Mouse (Mus musculus): ENCODE results near the gene Sapcd1. TPM values are rescaled to one million over a fixed set of nuclear protein-coding genes. Genes with fewer than 3 reads are reported as not detected.

Gene Sapcd1
- polyA plus RNA-seq, 1 experiment from 2014 or later = 7.4 TPM

- no peak for ATAC-seq (ENCODE audit: low FRiP score)
- Histone ChIP-seq H3K4me2 (no peak overlapping the region), H3K36me3 (replicated peaks) (peaks cover 29% of the 10 kb centered on the region), H3K27ac (no peak overlapping the region), H3K27me3 (peaks cover 52% of the 10 kb centered on the region), H3K4me3 (replicated peaks) (no peak overlapping the region), H3K4me1 (peaks cover 38% of the 10 kb centered on the region), H3K9ac (no peak overlapping the region), H3K9me3 (no peaks in the 10 kb centered on the region)
- WGBS = 92% methylated on average over 3 of the region's 3 CpGs
These were observed 35.6 kb upstream of the Sapcd1 start for GRCm38 (mm10) chr17:35063466-35063865.

DNA sequence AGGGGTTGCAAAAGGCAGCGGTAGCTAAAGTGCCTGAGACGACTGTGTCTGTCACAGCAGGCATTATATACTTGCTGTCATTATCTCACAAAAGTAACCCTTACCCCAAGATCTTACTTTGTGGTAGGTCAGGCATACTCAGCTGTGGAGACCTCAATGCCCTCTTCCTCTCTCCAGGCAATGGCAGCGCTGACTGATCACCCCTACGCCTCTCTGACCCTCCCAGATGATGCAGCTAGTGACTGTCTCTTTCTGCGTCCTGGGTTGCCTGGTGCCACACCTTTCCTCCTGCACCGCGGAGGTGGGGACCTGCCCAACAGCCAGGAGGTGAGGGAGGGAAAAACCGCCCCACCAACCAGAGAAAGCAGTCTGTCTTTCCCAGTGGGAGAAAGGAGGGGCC is 33.5 kb upstream of the Sapcd1 start:
- H3K9ac ChIP-seq = no peak overlapping the region
- H3K4me1 ChIP-seq = peaks cover 41% of the 10 kb centered on the region
- 84% methylated on average over 8 of the region's 8 CpGs for WGBS
- peaks cover 38% of the 10 kb centered on the region for H3K36me3 ChIP-seq (replicated peaks)
- H3K4me2 ChIP-seq = no peak overlapping the region
- H3K4me3 ChIP-seq (replicated peaks) = no peak overlapping the region
- no peaks in the 10 kb centered on the region for H3K9me3 ChIP-seq
- ATAC-seq (ENCODE audit: low FRiP score) = no peak
- no peak overlapping the region for H3K27ac ChIP-seq
- peaks cover 35% of the 10 kb centered on the region for H3K27me3 ChIP-seq

GRCm38 (mm10) chr17:35060737-35061297 is 33.0 kb upstream of the Sapcd1 start:
- H3K36me3 ChIP-seq (replicated peaks) = peaks cover 43% of the 10 kb centered on the region
- peak overlapping the region; percentile 82 for H3K9ac ChIP-seq
- no peaks in the 10 kb centered on the region for H3K9me3 ChIP-seq
- no peak for ATAC-seq (ENCODE audit: low FRiP score)
- 64% methylated on average over 22 of the region's 22 CpGs for WGBS
- H3K4me3 ChIP-seq (replicated peaks) = peak overlapping the region; percentile 77
- H3K27ac ChIP-seq = no peak overlapping the region
- peaks cover 41% of the 10 kb centered on the region for H3K4me1 ChIP-seq
- H3K4me2 ChIP-seq = peak overlapping the region; percentile 91
- H3K27me3 ChIP-seq = peaks cover 30% of the 10 kb centered on the region

GRCm38 (mm10) chr17:35060071-35060470 is 32.3 kb upstream of the Sapcd1 start:
- no peak for ATAC-seq (ENCODE audit: low FRiP score)
- peak overlapping the region; percentile 77 for H3K4me3 ChIP-seq (replicated peaks)
- H3K9ac ChIP-seq = peak overlapping the region; percentile 82
- H3K36me3 ChIP-seq (replicated peaks) = peaks cover 51% of the 10 kb centered on the region
- WGBS = 22% methylated on average over 14 of the region's 14 CpGs
- peaks cover 23% of the 10 kb centered on the region for H3K27me3 ChIP-seq
- 0 out of 2 replicates have a peak overlapping the region, but pooled peaks have one; percentile 94 for H3K27ac ChIP-seq
- H3K4me2 ChIP-seq = peak overlapping the region; percentile 91
- H3K9me3 ChIP-seq = no peaks in the 10 kb centered on the region
- peaks cover 35% of the 10 kb centered on the region for H3K4me1 ChIP-seq

GRCm38 (mm10) chr17:35058911-35059892 is 31.4 kb upstream of the Sapcd1 start, which contains the start of gene Ddah2:
Ddah2 (plus strand) TSS chr17:35059035.
- peaks cover 14% of the 10 kb centered on the region for H3K27me3 ChIP-seq
- H3K4me1 ChIP-seq = peaks cover 26% of the 10 kb centered on the region
- H3K36me3 ChIP-seq (replicated peaks) = peaks cover 58% of the 10 kb centered on the region
- WGBS = under 1% methylated on average over 56 of the region's 57 CpGs
- H3K4me3 ChIP-seq (replicated peaks) = peak within 1 kb of the TSS; percentile 77
- peak within 1 kb of the TSS; percentile 82 for H3K9ac ChIP-seq
- H3K27ac ChIP-seq = peak within 1 kb of the TSS; percentile 94
- peak within 1 kb of the TSS; percentile 91 for H3K4me2 ChIP-seq
- H3K9me3 ChIP-seq = no peaks in the 10 kb centered on the region
- ATAC-seq (ENCODE audit: low FRiP score) = peak; percentile 94

DNA sequence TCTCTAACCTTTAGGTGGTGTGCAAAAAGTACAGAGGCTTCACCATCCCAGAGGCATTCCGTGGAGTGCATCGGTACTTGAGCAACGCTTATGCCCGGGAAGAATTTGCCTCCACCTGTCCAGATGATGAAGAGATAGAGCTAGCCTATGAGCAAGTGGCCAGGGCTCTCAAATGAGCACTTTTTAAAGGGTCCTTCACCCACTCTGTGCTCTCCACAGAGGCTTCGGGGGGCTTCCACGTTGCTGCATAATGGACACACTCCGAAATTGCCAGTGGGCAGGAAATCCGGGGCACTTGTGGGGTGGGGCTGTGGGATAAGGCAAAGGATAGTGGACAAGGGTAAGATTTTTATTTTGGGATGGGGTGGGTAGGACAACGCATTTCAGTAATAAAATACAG is 30.5 kb upstream of the Sapcd1 start:
- WGBS = 68% methylated on average over 9 of the region's 9 CpGs
- peak overlapping the region; percentile 94 for H3K27ac ChIP-seq
- peaks cover 5% of the 10 kb centered on the region for H3K27me3 ChIP-seq
- H3K4me3 ChIP-seq (replicated peaks) = peak overlapping the region; percentile 77
- no peaks in the 10 kb centered on the region for H3K9me3 ChIP-seq
- no peak overlapping the region for H3K9ac ChIP-seq
- H3K36me3 ChIP-seq (replicated peaks) = peaks cover 61% of the 10 kb centered on the region
- H3K4me2 ChIP-seq = no peak overlapping the region
- no peak; the same call in 1 of the 2 replicates for ATAC-seq (ENCODE audit: low FRiP score)
- peaks cover 23% of the 10 kb centered on the region for H3K4me1 ChIP-seq

GRCm38 (mm10) chr17:35057090-35057489 is 29.3 kb upstream of the Sapcd1 start:
- peaks cover 33% of the 10 kb centered on the region for H3K4me1 ChIP-seq
- no peak overlapping the region for H3K4me3 ChIP-seq (replicated peaks)
- no peaks in the 10 kb centered on the region for H3K9me3 ChIP-seq
- no peak overlapping the region for H3K4me2 ChIP-seq
- H3K36me3 ChIP-seq (replicated peaks) = peaks cover 62% of the 10 kb centered on the region
- H3K27ac ChIP-seq = no peak overlapping the region
- H3K27me3 ChIP-seq = no peaks in the 10 kb centered on the region
- H3K9ac ChIP-seq = no peak overlapping the region
- 71% methylated on average over 3 of the region's 3 CpGs for WGBS
- ATAC-seq (ENCODE audit: low FRiP score) = no peak

- Histone ChIP-seq H3K36me3 (replicated peaks) (peaks cover 52% of the 10 kb centered on the region), H3K4me1 (peaks cover 43% of the 10 kb centered on the region)
- 90% methylated on average over 7 of the region's 7 CpGs for WGBS
These were observed 28.1 kb upstream of the Sapcd1 start for GRCm38 (mm10) chr17:35055691-35056495.

GRCm38 (mm10) chr17:35052271-35052798 is 24.5 kb upstream of the Sapcd1 start:
- peak overlapping the region; percentile 78 for H3K4me2 ChIP-seq
- peaks cover 51% of the 10 kb centered on the region for H3K4me1 ChIP-seq
- H3K9ac ChIP-seq = peak overlapping the region; percentile 85
- peaks cover 44% of the 10 kb centered on the region for H3K36me3 ChIP-seq (replicated peaks)
- H3K27me3 ChIP-seq = no peaks in the 10 kb centered on the region
- peak overlapping the region; percentile 96 for H3K27ac ChIP-seq
- 77% methylated on average over 12 of the region's 12 CpGs for WGBS
- no peak overlapping the region for H3K4me3 ChIP-seq (replicated peaks)
- ATAC-seq (ENCODE audit: low FRiP score) = no peak
- no peaks in the 10 kb centered on the region for H3K9me3 ChIP-seq

More at GRCm38 (mm10) chr17:35055691-35056495, 28.1 kb upstream of the Sapcd1 start:
- Histone ChIP-seq H3K9me3 (no peaks in the 10 kb centered on the region), H3K27ac (no peak overlapping the region), H3K9ac (no peak overlapping the region), H3K4me2 (no peak overlapping the region), H3K4me3 (replicated peaks) (no peak overlapping the region), H3K27me3 (no peaks in the 10 kb centered on the region)
- ATAC-seq (ENCODE audit: low FRiP score) = no peak

GRCm38 (mm10) chr17:35051156-35052086 is 23.6 kb upstream of the Sapcd1 start:
- Histone ChIP-seq H3K27me3 (no peaks in the 10 kb centered on the region), H3K4me2 (peak overlapping the region; percentile 78), H3K4me3 (replicated peaks) (peak overlapping the region; percentile 46), H3K9me3 (no peaks in the 10 kb centered on the region), H3K9ac (peak overlapping the region; percentile 85), H3K27ac (peak overlapping the region; percentile 96), H3K4me1 (peaks cover 57% of the 10 kb centered on the region), H3K36me3 (replicated peaks) (peaks cover 39% of the 10 kb centered on the region)
- WGBS = 2% methylated on average over 20 of the region's 21 CpGs
- peak; percentile 56 for ATAC-seq (ENCODE audit: low FRiP score)
